Mouse (Mus musculus) CD8-positive naive resting alpha-beta T cell, adult 57 days (primary cell): Measurements from ENCODE around the gene Vmn1r16. TPM values are rescaled to one million over a fixed set of nuclear protein-coding genes. Genes with fewer than 3 reads are reported as not detected.

Source experiments
- total RNA-seq: library from RNA; stranded (reverse); gene quantifications from one replicate; pipeline ENCODE4 v1.2.4, GENCODE M21; 2023

The Vmn1r16 gene
- total RNA-seq = not detected

GRCm38 (mm10) chr6:57329394-57329793 is at the start of gene Vmn1r16:
Gene Vmn1r16, minus strand, starts transcription at chr6:57329494.

GRCm38 (mm10) chr6:57363627-57364026 is 34.3 kb upstream of the Vmn1r16 start, which contains the start of gene Vmn1r17:
Gene Vmn1r17, minus strand, starts transcription at chr6:57363727.

Other genes starting within 250 kb of the Vmn1r16 start
- gene Vmn1r10, start 220.0 kb downstream of the Vmn1r16 start, total RNA-seq = not detected
- not detected for gene Vmn1r11, start 196.0 kb downstream of the Vmn1r16 start, total RNA-seq
- gene Vmn1r12, start 172.6 kb downstream of the Vmn1r16 start, total RNA-seq = 0.06 TPM
- not detected for gene Vmn1r13, start 126.2 kb downstream of the Vmn1r16 start, total RNA-seq
- gene Vmn1r14, start 97.8 kb downstream of the Vmn1r16 start, total RNA-seq = not detected
- not detected for gene Vmn1r15, start 71.5 kb downstream of the Vmn1r16 start, total RNA-seq
- not detected for gene Vmn1r17, start 34.2 kb upstream of the Vmn1r16 start, total RNA-seq
- gene Vmn1r18, start 66.3 kb upstream of the Vmn1r16 start, total RNA-seq = not detected
- gene Vmn1r19, start 74.3 kb upstream of the Vmn1r16 start, total RNA-seq = not detected
- gene Vmn1r20, start 99.4 kb upstream of the Vmn1r16 start, total RNA-seq = not detected
- gene Ppm1k, start 206.0 kb upstream of the Vmn1r16 start, total RNA-seq = 35.1 TPM